Mouse (Mus musculus): ENCODE data around the gene Arfgef2. TPM values are rescaled to one million over a fixed set of nuclear protein-coding genes. Genes with fewer than 3 reads are reported as not detected.

Arfgef2 gene
- polyA plus RNA-seq, 1 experiment from 2014 or later = 6.2 TPM

DNA sequence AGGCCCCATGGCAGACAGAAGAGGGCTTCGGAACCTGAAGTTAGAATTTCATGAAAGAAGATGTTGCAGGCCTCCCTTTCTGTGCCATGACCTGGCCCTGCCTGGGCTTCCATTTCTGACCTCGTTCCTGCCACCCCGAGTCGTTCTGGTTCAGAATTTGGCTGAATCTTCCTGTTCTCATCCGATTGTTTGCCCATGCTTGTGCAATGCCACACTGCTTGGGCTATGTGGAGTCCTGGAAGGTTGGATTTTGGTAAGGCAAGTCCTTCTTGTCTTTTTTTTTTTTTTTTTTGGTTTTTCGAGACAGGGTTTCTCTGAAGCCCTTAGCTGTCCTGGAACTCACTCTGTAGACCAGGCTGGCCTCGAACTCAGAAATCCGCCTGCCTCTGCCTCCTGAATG is 50.4 kb downstream of the Arfgef2 start:
- no peak for ATAC-seq (ENCODE audit: insufficient number of reproducible peaks, insufficient read depth, low FRiP score, low read depth)
- Histone ChIP-seq H3K9ac (replicated peaks; ENCODE audit: low read depth, low read length) (no peak overlapping the region), H3K36me3 (ENCODE audit: control insufficient read depth, insufficient read depth, low read length) (peaks cover 30% of the 10 kb centered on the region), H3K27me3 (ENCODE audit: control insufficient read depth, insufficient read depth, low read length) (no peaks in the 10 kb centered on the region), H3K4me1 (ENCODE audit: control insufficient read depth, insufficient read depth, low read length) (no peaks in the 10 kb centered on the region), H3K4me2 (replicated peaks; ENCODE audit: low read depth, low read length) (no peak overlapping the region), H3K27ac (ENCODE audit: low read length) (no peak overlapping the region), H3K4me3 (ENCODE audit: low read depth, low read length) (no peak overlapping the region), H3K9me3 (ENCODE audit: control insufficient read depth, low read depth, low read length) (no peaks in the 10 kb centered on the region)
- WGBS = 95% methylated on average over 8 of the region's 8 CpGs

DNA sequence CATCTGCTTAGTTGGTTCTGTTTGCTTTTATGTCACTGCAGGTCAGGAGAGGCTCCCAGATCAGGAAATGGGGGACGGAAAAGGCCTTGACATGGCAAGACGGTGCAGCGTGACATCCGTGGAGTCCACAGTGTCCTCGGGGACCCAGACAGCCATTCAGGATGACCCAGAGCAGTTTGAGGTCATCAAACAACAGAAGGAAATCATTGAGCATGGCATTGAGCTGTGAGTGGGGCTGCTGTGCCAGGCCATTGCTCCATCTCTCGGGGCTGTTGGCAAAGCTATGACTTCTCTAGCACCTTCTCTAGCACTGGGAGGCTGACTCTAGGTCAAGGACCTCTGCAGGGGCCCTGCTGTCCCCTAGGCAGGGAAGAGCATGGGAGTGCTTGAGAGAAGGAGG is 51.0 kb downstream of the Arfgef2 start:
- Histone ChIP-seq H3K4me2 (replicated peaks; ENCODE audit: low read depth, low read length) (no peak overlapping the region), H3K27me3 (ENCODE audit: control insufficient read depth, insufficient read depth, low read length) (no peaks in the 10 kb centered on the region), H3K36me3 (ENCODE audit: control insufficient read depth, insufficient read depth, low read length) (peaks cover 28% of the 10 kb centered on the region), H3K9me3 (ENCODE audit: control insufficient read depth, low read depth, low read length) (no peaks in the 10 kb centered on the region), H3K4me1 (ENCODE audit: control insufficient read depth, insufficient read depth, low read length) (no peaks in the 10 kb centered on the region), H3K27ac (ENCODE audit: low read length) (no peak overlapping the region), H3K4me3 (ENCODE audit: low read depth, low read length) (no peak overlapping the region), H3K9ac (replicated peaks; ENCODE audit: low read depth, low read length) (no peak overlapping the region)
- ATAC-seq (ENCODE audit: insufficient number of reproducible peaks, insufficient read depth, low FRiP score, low read depth) = no peak
- 92% methylated on average over 6 of the region's 6 CpGs for WGBS

DNA sequence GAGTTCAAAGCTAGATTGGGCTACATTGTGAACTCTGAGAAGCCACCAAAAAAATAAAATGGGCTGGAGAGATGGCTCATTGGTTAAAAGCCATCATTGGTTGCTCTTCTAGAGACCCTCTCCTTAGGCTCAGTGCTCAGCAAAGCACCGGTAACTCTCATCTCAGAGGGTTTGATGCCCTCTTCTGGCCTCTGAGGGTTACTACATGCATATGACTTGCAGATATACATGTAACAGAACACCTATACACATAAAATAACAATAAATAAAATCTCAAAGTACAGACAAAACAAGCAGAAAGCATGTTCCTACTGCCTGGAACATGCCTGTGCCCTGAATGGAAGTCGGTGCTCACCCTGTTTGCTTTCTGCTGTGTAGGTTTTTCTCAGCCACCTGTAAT is 51.7 kb downstream of the Arfgef2 start:
- Histone ChIP-seq H3K4me2 (replicated peaks; ENCODE audit: low read depth, low read length) (no peak overlapping the region), H3K27ac (ENCODE audit: low read length) (no peak overlapping the region), H3K4me3 (ENCODE audit: low read depth, low read length) (no peak overlapping the region), H3K4me1 (ENCODE audit: control insufficient read depth, insufficient read depth, low read length) (no peaks in the 10 kb centered on the region), H3K9me3 (ENCODE audit: control insufficient read depth, low read depth, low read length) (no peaks in the 10 kb centered on the region), H3K9ac (replicated peaks; ENCODE audit: low read depth, low read length) (no peak overlapping the region), H3K36me3 (ENCODE audit: control insufficient read depth, insufficient read depth, low read length) (peaks cover 27% of the 10 kb centered on the region), H3K27me3 (ENCODE audit: control insufficient read depth, insufficient read depth, low read length) (no peaks in the 10 kb centered on the region)
- WGBS = 89% methylated on average over 2 of the region's 2 CpGs
- ATAC-seq (ENCODE audit: insufficient number of reproducible peaks, insufficient read depth, low FRiP score, low read depth) = no peak

DNA sequence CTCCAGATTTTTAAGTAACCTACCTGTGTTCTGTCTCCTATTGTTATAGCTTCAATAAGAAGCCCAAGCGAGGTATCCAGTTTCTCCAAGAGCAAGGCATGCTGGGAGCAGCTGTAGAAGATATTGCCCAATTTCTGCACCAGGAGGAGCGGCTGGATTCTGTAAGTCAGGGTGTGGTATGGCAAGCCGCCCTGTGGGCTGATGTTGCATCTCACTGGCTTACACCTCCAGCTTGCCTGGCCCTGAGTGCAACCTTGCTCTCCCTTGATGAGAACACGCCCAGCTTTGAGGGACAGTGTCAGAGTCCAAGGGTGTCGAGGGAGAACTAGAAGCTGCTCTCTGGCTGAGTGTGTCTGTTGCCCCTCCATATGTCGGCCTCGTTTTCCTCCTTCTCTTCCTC is 53.8 kb downstream of the Arfgef2 start:
- H3K4me1 ChIP-seq (ENCODE audit: control insufficient read depth, insufficient read depth, low read length) = no peaks in the 10 kb centered on the region
- 80% methylated on average over 7 of the region's 7 CpGs for WGBS
- ATAC-seq (ENCODE audit: insufficient number of reproducible peaks, insufficient read depth, low FRiP score, low read depth) = no peak

DNA sequence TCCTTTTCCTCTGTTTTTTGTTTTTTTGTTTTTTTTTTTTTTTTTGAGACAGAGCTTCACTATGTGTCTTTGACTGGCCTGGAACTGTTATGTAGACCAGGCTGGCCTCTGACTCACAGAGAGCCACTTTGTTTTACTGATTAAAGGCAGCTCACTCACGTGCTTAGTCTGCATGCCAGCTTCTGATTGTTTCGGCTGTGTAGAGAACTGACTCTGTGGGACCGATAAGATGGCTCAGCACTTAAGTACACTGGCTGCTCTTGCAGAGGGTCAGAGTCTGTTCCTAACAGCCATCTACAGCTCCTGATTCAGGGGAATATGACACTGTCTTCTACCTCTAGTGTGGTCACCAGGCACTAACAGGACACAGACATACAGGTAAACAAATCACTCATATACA is 57.1 kb downstream of the Arfgef2 start:
- no peaks in the 10 kb centered on the region for H3K27me3 ChIP-seq (ENCODE audit: control insufficient read depth, insufficient read depth, low read length)
- no peak for ATAC-seq (ENCODE audit: insufficient number of reproducible peaks, insufficient read depth, low FRiP score, low read depth)
- H3K27ac ChIP-seq (ENCODE audit: low read length) = no peak overlapping the region
- WGBS = 69% methylated on average over 3 of the region's 3 CpGs
- no peak overlapping the region for H3K4me3 ChIP-seq (ENCODE audit: low read depth, low read length)
- no peaks in the 10 kb centered on the region for H3K9me3 ChIP-seq (ENCODE audit: control insufficient read depth, low read depth, low read length)
- peaks cover 39% of the 10 kb centered on the region for H3K36me3 ChIP-seq (ENCODE audit: control insufficient read depth, insufficient read depth, low read length)
- H3K4me2 ChIP-seq (replicated peaks; ENCODE audit: low read depth, low read length) = no peak overlapping the region
- no peaks in the 10 kb centered on the region for H3K4me1 ChIP-seq (ENCODE audit: control insufficient read depth, insufficient read depth, low read length)
- H3K9ac ChIP-seq (replicated peaks; ENCODE audit: low read depth, low read length) = no peak overlapping the region

More for the DNA sequence above, 53.8 kb downstream of the Arfgef2 start:
- H3K36me3 ChIP-seq (ENCODE audit: control insufficient read depth, insufficient read depth, low read length) = peaks cover 22% of the 10 kb centered on the region
- H3K4me3 ChIP-seq (ENCODE audit: low read depth, low read length) = no peak overlapping the region
- no peaks in the 10 kb centered on the region for H3K27me3 ChIP-seq (ENCODE audit: control insufficient read depth, insufficient read depth, low read length)
- H3K27ac ChIP-seq (ENCODE audit: low read length) = no peak overlapping the region
- no peaks in the 10 kb centered on the region for H3K9me3 ChIP-seq (ENCODE audit: control insufficient read depth, low read depth, low read length)
- H3K9ac ChIP-seq (replicated peaks; ENCODE audit: low read depth, low read length) = no peak overlapping the region
- H3K4me2 ChIP-seq (replicated peaks; ENCODE audit: low read depth, low read length) = no peak overlapping the region

DNA sequence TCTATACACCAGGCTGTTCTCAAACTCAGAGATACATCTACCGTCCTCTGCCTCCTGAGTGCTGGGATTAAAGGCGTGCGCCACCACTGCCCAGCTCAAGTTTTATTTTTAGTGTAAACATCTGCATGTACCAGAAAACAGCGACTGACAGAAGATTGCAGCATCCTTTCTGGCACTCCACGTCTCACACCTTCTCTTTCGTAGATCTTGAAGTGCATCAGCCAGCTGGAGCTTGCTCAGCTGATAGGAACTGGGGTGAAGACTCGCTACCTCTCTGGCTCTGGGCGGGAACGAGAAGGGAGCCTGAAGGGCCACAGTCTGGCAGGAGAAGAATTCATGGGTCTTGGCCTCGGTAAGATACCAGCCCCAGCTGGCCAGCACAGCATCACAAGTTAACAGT is 60.1 kb downstream of the Arfgef2 start:
- no peaks in the 10 kb centered on the region for H3K9me3 ChIP-seq (ENCODE audit: control insufficient read depth, low read depth, low read length)
- H3K27ac ChIP-seq (ENCODE audit: low read length) = no peak overlapping the region
- ATAC-seq (ENCODE audit: insufficient number of reproducible peaks, insufficient read depth, low FRiP score, low read depth) = no peak
- no peaks in the 10 kb centered on the region for H3K4me1 ChIP-seq (ENCODE audit: control insufficient read depth, insufficient read depth, low read length)
- no peak overlapping the region for H3K4me3 ChIP-seq (ENCODE audit: low read depth, low read length)
- H3K27me3 ChIP-seq (ENCODE audit: control insufficient read depth, insufficient read depth, low read length) = no peaks in the 10 kb centered on the region
- no peak overlapping the region for H3K4me2 ChIP-seq (replicated peaks; ENCODE audit: low read depth, low read length)
- 85% methylated on average over 10 of the region's 10 CpGs for WGBS
- no peak overlapping the region for H3K9ac ChIP-seq (replicated peaks; ENCODE audit: low read depth, low read length)
- peaks cover 36% of the 10 kb centered on the region for H3K36me3 ChIP-seq (ENCODE audit: control insufficient read depth, insufficient read depth, low read length)

DNA sequence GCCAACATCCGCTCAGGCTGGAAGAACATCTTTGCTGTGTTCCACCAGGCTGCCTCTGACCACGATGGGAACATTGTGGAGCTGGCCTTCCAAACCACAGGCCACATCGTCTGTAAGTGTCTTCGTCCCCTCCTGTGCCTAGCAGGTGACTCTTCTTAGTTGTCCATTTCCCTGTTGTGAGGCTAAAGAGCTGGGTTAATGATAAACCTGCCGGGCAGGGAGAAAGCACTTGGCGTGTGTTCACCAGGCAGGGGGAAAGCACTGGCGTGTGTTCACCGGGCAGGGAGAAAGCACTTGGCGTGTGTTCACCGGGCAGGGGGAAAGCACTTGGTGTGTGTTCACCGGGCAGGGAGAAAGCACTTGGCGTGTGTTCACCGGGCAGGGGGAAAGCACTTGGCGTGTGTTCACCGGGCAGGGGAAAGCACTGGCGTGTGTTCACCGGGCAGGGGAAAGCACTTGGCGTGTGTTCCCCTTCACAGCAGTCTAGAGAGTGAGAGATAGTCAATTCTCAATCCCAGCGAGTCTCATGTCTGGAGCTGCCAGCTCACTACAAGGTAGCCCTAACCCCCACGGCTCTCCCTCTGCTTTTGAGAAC is 65.0 kb downstream of the Arfgef2 start:
- no peaks in the 10 kb centered on the region for H3K27me3 ChIP-seq (ENCODE audit: control insufficient read depth, insufficient read depth, low read length)
- H3K9ac ChIP-seq (replicated peaks; ENCODE audit: low read depth, low read length) = no peak overlapping the region
- no peak overlapping the region for H3K4me3 ChIP-seq (ENCODE audit: low read depth, low read length)
- no peak overlapping the region for H3K4me2 ChIP-seq (replicated peaks; ENCODE audit: low read depth, low read length)
- no peaks in the 10 kb centered on the region for H3K9me3 ChIP-seq (ENCODE audit: control insufficient read depth, low read depth, low read length)
- H3K36me3 ChIP-seq (ENCODE audit: control insufficient read depth, insufficient read depth, low read length) = peaks cover 34% of the 10 kb centered on the region
- ATAC-seq (ENCODE audit: insufficient number of reproducible peaks, insufficient read depth, low FRiP score, low read depth) = no peak
- H3K27ac ChIP-seq (ENCODE audit: low read length) = no peak overlapping the region
- H3K4me1 ChIP-seq (ENCODE audit: control insufficient read depth, insufficient read depth, low read length) = no peaks in the 10 kb centered on the region
- WGBS = 86% methylated on average over 20 of the region's 20 CpGs

DNA sequence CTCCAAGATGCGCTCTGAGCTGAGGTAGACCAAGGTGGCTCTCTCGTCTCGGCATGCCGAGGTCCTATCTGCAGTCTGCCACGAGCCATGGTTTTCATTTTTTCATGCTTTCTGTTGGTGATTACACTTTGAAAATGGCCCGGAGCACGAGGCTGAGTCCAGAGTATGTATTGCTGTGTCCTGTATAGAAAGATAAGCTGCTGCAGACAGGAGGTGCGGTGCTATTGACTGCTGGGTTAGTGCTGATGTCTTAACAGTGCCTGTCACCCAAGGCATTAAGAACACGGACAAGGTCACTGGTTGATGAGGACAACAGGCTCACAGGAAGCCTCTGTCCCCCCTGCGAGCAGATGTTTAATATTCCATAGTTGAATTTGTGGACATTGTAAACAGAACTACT is 65.5 kb downstream of the Arfgef2 start:
- Histone ChIP-seq H3K4me1 (ENCODE audit: control insufficient read depth, insufficient read depth, low read length) (no peaks in the 10 kb centered on the region), H3K36me3 (ENCODE audit: control insufficient read depth, insufficient read depth, low read length) (peaks cover 29% of the 10 kb centered on the region), H3K4me3 (ENCODE audit: low read depth, low read length) (no peak overlapping the region), H3K4me2 (replicated peaks; ENCODE audit: low read depth, low read length) (no peak overlapping the region), H3K27ac (ENCODE audit: low read length) (no peak overlapping the region), H3K27me3 (ENCODE audit: control insufficient read depth, insufficient read depth, low read length) (no peaks in the 10 kb centered on the region), H3K9ac (replicated peaks; ENCODE audit: low read depth, low read length) (no peak overlapping the region), H3K9me3 (ENCODE audit: control insufficient read depth, low read depth, low read length) (no peaks in the 10 kb centered on the region)
- no peak for ATAC-seq (ENCODE audit: insufficient number of reproducible peaks, insufficient read depth, low FRiP score, low read depth)
- 87% methylated on average over 10 of the region's 10 CpGs for WGBS

DNA sequence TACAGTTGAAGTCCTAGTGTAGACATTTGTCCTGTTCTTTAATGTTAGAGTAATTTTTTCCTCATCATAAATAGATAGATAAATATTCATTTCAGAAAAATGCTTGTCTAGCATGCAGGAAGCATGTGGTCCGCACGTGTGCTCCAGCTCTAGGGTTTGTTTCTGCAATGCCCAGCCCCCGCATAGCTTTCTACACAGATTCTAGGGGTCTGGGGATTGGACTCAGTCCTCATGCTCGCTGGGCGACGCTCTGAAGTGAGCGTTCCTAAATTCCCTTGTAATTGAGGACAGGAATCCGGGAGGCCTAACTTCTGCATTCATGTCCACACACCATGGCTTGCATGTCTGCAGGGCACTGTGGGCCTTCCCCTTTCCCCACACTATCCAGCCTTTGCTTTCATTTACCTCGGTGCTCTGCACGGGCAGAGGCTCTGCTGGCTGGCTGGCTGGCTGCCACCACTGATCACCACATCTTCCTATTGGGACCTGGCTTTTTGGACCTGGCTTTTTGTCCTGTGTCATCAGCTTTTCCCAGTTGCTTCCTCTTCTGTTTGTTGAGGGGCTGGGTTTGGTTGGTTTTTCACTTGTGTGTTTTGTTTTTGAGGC is 69.4 kb downstream of the Arfgef2 start:
- Histone ChIP-seq H3K9me3 (ENCODE audit: control insufficient read depth, low read depth, low read length) (no peaks in the 10 kb centered on the region), H3K4me1 (ENCODE audit: control insufficient read depth, insufficient read depth, low read length) (no peaks in the 10 kb centered on the region), H3K27me3 (ENCODE audit: control insufficient read depth, insufficient read depth, low read length) (no peaks in the 10 kb centered on the region), H3K27ac (ENCODE audit: low read length) (no peak overlapping the region), H3K4me2 (replicated peaks; ENCODE audit: low read depth, low read length) (no peak overlapping the region), H3K36me3 (ENCODE audit: control insufficient read depth, insufficient read depth, low read length) (peaks cover 21% of the 10 kb centered on the region), H3K4me3 (ENCODE audit: low read depth, low read length) (no peak overlapping the region), H3K9ac (replicated peaks; ENCODE audit: low read depth, low read length) (no peak overlapping the region)
- WGBS = 81% methylated on average over 10 of the region's 10 CpGs
- ATAC-seq (ENCODE audit: insufficient number of reproducible peaks, insufficient read depth, low FRiP score, low read depth) = no peak

Data from stomach, embryonic 14.5 days (tissue).